Mouse (Mus musculus) kidney, adult 2 months (tissue): ENCODE measurements at regions not wholly inside any gene's neighbourhood (a gene's known extent, or its start where the extent isn't known, plus 50 kb on each side); places are given as distances from the start of the nearest gene placed in this dataset.

Experiments
- CTCF ChIP-seq: fragments of 200-500 bp; conservative IDR thresholded peaks from 2 replicates; pipeline ENCODE4 v1.5.1; 2011; ENCODE audit warnings: low read depth, mild to moderate bottlenecking, control low read depth, low read length, moderate library complexity, mixed read lengths; ENCODE audit not compliant: insufficient read depth, insufficient read length
- POLR2A ChIP-seq: fragments of 200-500 bp; IDR thresholded peaks from one replicate; pipeline ENCODE4 v1.6.1; 2011; ENCODE audit warnings: low read depth, low read length, control low read depth

- TF ChIP-seq CTCF (no peak), POLR2A (no peak)
Measured at GRCm38 (mm10) chr7:137906424-137907060, 469.1 kb downstream of the Glrx3 start.
